Mouse (Mus musculus) E14TG2a.4 (cell line): ENCODE data around the gene Rnf150.

Source experiments
- CTCF ChIP-seq: conservative IDR thresholded peaks from 2 replicates; pipeline ENCODE4 v1.5.1; 2014; ENCODE audit warnings: low read length
- POU5F1 ChIP-seq: IDR thresholded peaks from 2 replicates; pipeline ENCODE4 v1.6.1; 2014; ENCODE audit warnings: low read length, borderline replicate concordance

DNA sequence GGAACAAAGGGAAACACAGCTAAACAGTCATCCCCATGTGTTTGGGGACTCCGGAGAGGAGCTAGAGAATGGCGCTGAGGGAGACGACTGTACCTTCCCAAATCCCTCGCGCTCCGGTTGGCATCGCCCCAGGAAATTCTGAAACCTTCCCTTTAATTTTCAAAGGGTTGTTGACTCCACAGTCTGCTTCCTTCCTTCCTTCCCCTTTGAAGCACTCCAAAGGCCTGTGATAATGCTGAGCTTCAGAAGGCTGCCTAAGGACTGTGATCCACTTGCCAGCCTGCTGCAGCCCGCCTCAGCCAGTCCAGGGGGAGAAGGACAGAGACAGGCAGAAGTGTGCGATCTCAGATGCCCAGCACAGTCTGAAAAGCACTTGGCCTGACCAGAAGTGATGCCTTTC is 183.8 kb downstream of the Rnf150 start:
- no peak for TF ChIP-seq CTCF
- TF ChIP-seq POU5F1: no peak
